Mouse (Mus musculus): ENCODE measurements around the gene Espn. TPM values are rescaled to one million over a fixed set of nuclear protein-coding genes. Genes with fewer than 3 reads are reported as not detected.

Gene Espn
- 1.8 and 2.6 TPM in 2 replicates for polyA plus RNA-seq (2012; rRNA removed)

DNA sequence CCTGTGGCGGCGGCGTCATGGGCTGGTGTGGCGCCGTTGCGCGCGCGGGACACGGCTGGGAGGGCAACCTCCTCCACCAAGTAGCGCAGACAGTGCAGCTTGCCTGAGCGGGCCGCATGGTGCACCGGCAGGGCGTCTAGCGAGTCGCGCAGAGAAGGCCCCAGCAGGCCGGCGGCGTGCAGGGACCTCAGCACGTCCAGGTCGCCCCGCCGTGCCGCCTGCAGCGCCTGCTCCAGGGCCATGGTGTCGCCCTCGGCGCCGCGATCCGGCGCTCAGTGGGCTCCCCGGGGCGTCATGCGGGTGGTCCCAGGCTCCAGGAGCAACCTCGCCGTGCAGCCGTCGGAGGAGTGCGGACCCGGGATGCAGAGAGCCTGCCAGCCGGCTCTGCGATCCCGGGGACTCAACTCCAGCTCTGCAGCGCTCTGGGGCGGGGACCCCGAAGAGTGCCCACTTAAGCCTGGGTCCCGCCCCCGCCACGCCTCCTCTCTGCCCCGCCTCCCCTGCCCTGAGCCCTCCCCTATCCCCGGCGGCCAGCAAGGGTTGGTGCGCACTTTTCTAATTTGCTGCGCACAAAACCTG is at the start of gene Espn:
Espn (minus strand) TSS at position 406 of the 579 bp plus-strand sequence.

DNA sequence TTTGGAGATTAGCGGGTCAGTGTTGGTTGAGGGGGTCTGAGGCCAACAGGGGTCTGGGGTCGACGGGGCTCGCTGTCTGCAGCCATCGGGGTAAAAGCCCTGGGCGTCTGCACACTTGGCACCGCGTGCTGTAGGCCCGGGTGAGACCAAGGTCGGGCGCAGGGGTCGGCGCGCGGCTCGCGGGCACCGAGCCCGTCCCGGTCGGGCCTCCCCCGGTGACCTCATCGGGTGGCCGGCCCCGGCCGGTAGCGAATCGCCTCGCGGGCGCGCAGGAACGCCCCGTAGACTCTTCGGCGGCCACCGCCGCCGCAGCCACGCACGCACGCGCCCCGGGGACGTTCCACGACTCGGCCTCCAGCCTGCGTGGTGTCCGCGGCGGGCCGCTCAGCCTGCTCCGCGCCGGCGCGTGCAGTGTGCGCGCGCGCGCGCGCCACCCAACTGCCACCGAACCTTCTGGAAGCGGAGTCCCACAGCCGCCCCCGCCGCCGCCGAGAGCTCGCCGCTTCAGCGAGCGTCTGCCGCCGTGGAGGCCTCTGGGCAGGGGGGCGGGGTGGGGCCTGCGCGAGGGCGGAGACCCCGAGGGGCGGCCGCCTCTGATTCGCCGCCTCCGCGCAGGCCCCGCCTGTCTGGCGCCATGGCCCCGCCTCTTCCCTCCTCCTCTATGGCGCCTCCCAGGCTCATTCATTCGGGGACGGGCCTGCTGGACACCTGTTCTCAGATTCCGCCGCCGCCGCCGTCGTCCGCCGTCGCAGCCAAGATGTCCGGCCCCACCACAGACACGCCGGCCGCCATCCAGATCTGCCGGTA is 25.6 kb upstream of the Espn start, which contains the start of gene Acot7:
Acot7 (plus strand) TSS at position 598 of the 807 bp plus-strand sequence.

DNA sequence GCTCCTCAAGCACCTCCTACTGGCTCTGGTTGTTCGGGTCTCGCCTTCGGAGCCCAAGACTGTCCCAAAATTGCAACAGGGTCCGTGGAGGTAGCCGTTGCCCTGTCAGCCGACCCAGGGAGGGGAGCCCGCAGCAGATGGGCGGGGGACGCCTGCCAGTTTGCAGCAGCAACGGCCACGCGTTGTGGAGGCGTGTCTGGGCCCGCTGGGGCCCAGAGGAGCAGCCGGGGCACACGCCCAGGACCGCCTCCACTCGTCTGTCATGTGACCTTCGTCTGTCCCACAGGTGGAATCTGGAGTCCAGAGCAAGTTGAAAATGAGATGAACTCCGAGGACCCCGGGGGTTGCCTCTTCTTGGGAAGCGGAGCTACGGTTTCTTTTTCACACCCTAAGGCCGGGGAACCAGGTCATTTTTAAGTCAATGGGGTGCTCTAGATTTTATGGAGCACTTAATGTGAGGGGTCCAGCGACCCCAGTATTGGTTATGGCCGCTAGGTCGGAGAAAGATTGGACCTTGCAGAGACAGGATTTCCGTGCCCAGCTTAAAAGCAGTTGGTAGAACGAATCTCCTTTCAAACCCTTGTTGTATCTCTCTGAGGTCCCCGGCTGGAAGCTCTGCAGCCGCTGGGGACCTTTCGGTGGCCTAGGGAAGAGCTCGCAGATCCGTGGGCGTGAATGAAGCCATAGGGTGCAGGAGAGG is 6.6 kb upstream of the Espn start, which contains the start of gene Hes2:
Hes2 (plus strand) TSS at position 283 of the 700 bp plus-strand sequence.

DNA sequence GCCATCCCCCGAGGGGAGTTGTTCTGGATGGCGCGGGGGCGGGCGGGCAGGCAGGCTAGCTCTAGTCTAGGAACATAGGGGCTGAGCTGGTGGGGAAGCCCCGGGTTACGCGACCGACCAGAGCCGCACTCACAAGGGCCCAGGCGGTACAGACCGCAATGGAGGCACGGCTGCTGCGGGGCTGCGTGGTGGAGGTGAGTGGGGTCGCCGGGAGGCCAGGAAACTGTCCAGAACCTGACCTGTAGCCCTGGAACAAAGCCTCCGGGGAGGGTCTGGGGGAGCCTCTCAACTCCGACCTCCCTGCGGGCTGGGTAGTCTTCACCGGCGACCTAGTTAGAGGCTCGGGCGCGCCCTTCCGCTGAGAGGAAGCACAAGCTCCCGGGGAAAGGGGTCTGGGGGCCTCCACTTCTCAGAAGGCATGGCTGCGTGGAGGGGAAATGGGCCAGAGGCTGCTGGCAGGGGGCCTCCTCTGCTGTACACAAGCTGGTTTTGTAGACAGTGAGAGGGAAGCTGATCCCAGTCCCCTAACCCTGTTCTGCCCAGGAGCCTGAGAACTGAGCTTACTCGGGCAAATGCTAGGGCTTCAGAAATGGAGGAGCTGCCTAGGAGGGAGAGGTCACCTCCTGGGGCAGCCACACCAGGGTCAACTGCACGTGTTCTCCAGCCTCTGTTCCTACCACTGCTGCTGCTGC is 36.1 kb downstream of the Espn start, which contains the start of gene Tnfrsf25:
Tnfrsf25 (plus strand) TSS at position 14 of the 692 bp plus-strand sequence.

DNA sequence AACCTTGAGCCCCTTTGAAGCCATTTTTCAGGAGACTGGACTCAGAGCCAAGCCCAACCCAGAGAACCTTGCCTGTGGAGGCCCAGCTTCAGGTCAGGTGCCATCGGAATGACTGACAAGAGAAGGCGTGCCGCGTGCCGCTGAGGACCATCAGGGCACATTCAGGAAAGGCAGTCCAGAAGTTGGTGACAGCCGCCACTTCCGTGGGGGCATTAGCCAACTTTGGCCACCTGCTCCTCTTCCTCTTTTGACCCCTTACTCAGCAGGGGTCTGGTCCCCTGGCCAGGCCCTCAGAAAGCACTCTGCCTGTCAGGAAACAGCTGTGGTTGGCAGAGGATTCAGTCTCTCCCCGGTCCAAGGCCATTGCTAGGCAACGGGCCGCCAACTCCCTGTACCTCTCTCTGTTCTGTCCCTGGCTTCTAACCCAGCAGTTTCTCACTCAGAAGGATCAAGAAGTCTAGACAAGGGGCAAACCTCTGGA is 80.0 kb downstream of the Espn start, which contains the start of gene Plekhg5:
Plekhg5 (plus strand) TSS at position 378 of the 481 bp plus-strand sequence.

Other genes with a start within 250 kb of the Espn start
- gene Dnajc11, start 218.7 kb downstream of the Espn start, polyA plus RNA-seq (2012; rRNA removed) = 80.5 and 103 TPM in 2 replicates
- 38.6 and 39.6 TPM in 2 replicates for gene Thap3, start 163.4 kb downstream of the Espn start, polyA plus RNA-seq (2012; rRNA removed)
- 18.4 and 23.2 TPM in 2 replicates for gene Phf13, start 156.1 kb downstream of the Espn start, polyA plus RNA-seq (2012; rRNA removed)
- gene Klhl21, start 143.6 kb downstream of the Espn start, polyA plus RNA-seq (2012; rRNA removed) = 5.9 and 7.6 TPM in 2 replicates
- gene Zbtb48, start 124.7 kb downstream of the Espn start, polyA plus RNA-seq (2012; rRNA removed) = 35.6 and 43.3 TPM in 2 replicates
- gene Tas1r1, start 113.8 kb downstream of the Espn start, polyA plus RNA-seq (2012; rRNA removed) = 0.05 and 0.17 TPM in 2 replicates
- gene Nol9, start 113.0 kb downstream of the Espn start, polyA plus RNA-seq (2012; rRNA removed) = 24.9 and 28.4 TPM in 2 replicates
- gene Plekhg5, start 79.9 kb downstream of the Espn start, polyA plus RNA-seq (2012; rRNA removed) = 14.7 and 18.2 TPM in 2 replicates
- 2.2 and 3.1 TPM in 2 replicates for gene Tnfrsf25, start 36.4 kb downstream of the Espn start, polyA plus RNA-seq (2012; rRNA removed)
- 0.97 and 1.2 TPM in 2 replicates for gene Hes2, start 6.5 kb upstream of the Espn start, polyA plus RNA-seq (2012; rRNA removed)
- gene Acot7, start 25.8 kb upstream of the Espn start, polyA plus RNA-seq (2012; rRNA removed) = 56.4 and 73.6 TPM in 2 replicates
- 17.2 and 17.6 TPM in 2 replicates for gene Gpr153, start 121.9 kb upstream of the Espn start, polyA plus RNA-seq (2012; rRNA removed)
- gene Hes3, start 139.3 kb upstream of the Espn start, polyA plus RNA-seq (2012; rRNA removed) = 2.3 and 4.1 TPM in 2 replicates
- 16.5 and 21.5 TPM in 2 replicates for gene Icmt, start 144.9 kb upstream of the Espn start, polyA plus RNA-seq (2012; rRNA removed)
- gene Rnf207, start 166.6 kb upstream of the Espn start, polyA plus RNA-seq (2012; rRNA removed) = 7.8 and 10.3 TPM in 2 replicates
- 900 and 1,298 TPM in 2 replicates for gene Rpl22, start 173.4 kb upstream of the Espn start, polyA plus RNA-seq (2012; rRNA removed)
- 1.3 and 1.5 TPM in 2 replicates for gene Chd5, start 186.3 kb upstream of the Espn start, polyA plus RNA-seq (2012; rRNA removed)